Mouse (Mus musculus) spleen, postnatal 10 days (tissue): Measurements from ENCODE around the gene Wdr1.
"Not testable (repeated sequence)": the region's sequence is repeated elsewhere in the genome, so short reads cannot be mapped to it uniquely, and the experiment has no call there.

Experiments used
- DNase-seq, 2 experiments: peaks; one replicate each; pipeline ENCODE4 v3.0.0; 2021 to 2022; ENCODE audit warnings: low spot score in 2 of 2

Gene Wdr1

GRCm38 (mm10) chr5:38496491-38497057, 66.4 kb downstream of the Wdr1 start:
- no peak for DNase-seq

- peak in 1 of 2 experiments; percentile 30 for DNase-seq
Measured at GRCm38 (mm10) chr5:38493890-38494289, 69.1 kb downstream of the Wdr1 start.

- DNase-seq = no peak
Measured at GRCm38 (mm10) chr5:38491763-38492162, 71.3 kb downstream of the Wdr1 start.

- no peak for DNase-seq
Measured at GRCm38 (mm10) chr5:38489739-38490138, 73.3 kb downstream of the Wdr1 start.

DNA sequence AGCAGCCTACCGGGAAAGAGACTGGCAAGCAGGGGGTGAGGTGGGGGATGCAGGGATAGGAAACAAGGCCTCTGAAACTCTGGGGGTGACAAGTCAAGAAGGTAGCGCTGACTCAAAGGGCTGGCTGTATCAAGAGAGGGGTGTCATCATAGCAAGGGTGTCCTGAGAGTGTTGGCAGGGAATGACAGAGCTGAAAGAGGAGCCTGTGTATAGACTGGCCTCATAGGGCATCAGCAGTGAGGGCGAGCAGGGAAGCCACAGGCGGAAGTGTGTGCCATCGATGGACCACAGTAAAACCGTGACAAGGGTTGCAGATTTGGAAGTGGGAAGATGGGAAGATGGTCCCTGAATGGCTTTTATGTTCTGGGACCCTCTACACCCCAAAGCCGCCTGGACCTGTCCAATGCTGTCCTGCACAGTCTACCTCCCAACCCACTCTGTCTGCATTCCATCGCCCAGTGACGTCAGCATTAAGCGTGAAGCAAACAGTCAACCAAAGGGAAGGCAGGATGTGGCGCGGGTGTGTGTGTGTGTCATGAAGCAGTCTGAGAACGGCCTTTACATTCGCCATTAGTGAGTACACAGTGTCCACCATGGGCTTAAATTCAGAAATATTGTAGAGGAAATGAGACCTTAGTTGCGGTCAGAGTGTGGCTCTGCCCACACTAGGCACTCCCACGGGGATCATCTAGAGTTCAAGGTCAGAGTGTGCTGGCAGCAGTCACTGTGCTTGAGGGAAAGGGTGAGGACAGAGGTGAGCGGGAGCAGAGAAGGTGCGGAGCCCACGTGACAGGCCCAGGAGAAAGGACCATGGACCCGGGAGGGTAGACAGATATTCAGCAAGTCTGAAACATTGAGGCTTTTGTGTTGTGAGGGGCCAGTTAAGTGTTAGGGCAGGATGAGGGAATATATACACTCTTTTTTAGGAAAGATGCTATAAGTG, 74.1 kb downstream of the Wdr1 start:
- no peak for DNase-seq

DNA sequence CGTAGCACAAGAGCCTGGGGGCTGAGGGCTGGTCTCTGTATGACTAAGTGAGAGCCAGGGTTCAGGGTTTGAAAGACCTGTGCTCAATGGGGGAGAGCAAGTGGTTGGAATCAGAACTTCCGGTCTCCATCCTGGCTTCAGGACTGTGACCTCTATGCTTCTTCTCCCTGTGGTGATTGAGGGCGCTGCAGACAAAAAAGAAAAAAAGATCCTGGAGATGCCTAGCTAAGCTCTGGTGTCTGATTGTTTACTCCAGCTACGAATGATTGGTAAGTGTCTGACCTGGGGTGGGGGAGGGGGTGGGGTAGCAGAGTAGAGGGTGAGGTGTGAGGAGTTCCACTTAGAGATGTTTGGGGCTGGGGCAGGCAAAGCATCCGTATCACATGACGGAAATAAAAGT, 75.0 kb downstream of the Wdr1 start:
- no peak for DNase-seq

DNA sequence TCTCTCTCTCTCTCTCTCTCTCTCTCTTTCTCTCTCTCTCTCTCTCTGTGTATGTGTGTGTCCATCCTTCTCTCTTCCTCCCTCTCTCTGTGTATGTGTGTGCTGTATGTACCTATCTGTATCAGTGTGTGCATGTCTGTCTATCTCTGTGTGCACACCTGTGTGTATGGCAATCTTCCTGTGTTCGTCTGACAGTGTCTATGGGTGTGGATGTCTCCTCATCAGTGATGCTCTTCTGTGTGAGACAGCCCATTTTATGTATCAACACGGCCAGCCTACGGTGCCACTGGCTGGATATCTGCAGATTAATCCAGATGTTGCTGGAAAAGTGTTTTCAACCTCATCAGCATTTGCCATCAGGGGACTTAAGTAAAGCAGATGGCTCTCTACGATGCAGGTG, 75.8 kb downstream of the Wdr1 start:
- no peak for DNase-seq

GRCm38 (mm10) chr5:38485946-38486345, 77.1 kb downstream of the Wdr1 start:
- DNase-seq = no peak

GRCm38 (mm10) chr5:38483518-38484110, 79.4 kb downstream of the Wdr1 start:
- DNase-seq = no peak

- DNase-seq = no peak
Measured at GRCm38 (mm10) chr5:38480822-38481707, 82.0 kb downstream of the Wdr1 start.

- peak; percentile 24 to 50 for DNase-seq
Measured at GRCm38 (mm10) chr5:38479908-38480725, 82.9 kb downstream of the Wdr1 start.

DNA sequence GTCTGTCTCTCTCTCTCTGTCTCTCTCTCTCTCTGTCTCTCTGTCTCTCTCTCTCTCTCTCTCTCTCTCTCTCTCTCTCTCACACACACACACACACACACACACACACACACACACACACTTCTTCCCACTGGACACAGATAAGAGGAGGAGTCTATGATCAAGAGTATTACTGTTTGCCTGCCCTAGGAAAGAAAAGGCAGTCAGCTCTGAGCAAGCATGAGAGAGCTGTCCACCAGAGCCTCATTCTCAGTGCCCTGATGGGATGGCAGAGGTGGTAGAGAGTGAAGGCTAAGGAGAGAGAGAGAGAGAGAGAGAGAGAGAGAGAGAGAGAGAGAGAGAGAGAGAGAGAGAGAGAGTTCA, 83.5 kb downstream of the Wdr1 start:
- DNase-seq = not testable (repeated sequence)

GRCm38 (mm10) chr5:38479027-38479426, 84.0 kb downstream of the Wdr1 start:
- DNase-seq = peak in 1 of 2 experiments; percentile 34

GRCm38 (mm10) chr5:38477731-38478445, 85.1 kb downstream of the Wdr1 start:
- peak in 1 of 2 experiments; percentile 16 for DNase-seq

- DNase-seq = peak in 1 of 2 experiments; percentile 68
Measured at GRCm38 (mm10) chr5:38476861-38477565, 86.0 kb downstream of the Wdr1 start.
